Mouse (Mus musculus): Measurements from ENCODE around the gene Stfa3.
"Not testable (repeated sequence)": the region's sequence is repeated elsewhere in the genome, so short reads cannot be mapped to it uniquely, and the experiment has no call there.

Stfa3 gene

GRCm38 (mm10) chr16:36455342-36455802 is at the start of gene Stfa3:
Gene Stfa3, minus strand, starts transcription at chr16:36455392.
- DNase-seq = no peak

DNA sequence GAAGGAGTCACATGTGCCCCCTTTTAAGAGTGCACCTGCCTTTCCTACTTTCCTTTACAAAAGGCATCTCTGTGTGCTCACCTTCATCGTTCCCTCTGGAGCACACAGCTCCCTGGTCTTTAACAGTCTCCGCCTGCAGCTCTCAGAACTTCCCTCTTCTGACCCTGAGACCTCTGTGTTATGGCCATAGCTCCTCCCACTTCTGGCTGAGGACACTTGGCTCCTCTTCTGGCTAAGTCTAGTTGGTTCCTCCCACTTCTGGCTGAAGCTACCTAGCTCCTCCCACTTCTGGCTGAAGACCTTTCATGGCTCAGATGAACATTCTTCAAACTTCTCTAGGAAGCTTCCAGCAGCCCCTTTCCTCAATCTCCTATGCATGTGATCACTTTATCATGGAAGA is 47.1 kb upstream of the Stfa3 start:
- no peak for DNase-seq

DNA sequence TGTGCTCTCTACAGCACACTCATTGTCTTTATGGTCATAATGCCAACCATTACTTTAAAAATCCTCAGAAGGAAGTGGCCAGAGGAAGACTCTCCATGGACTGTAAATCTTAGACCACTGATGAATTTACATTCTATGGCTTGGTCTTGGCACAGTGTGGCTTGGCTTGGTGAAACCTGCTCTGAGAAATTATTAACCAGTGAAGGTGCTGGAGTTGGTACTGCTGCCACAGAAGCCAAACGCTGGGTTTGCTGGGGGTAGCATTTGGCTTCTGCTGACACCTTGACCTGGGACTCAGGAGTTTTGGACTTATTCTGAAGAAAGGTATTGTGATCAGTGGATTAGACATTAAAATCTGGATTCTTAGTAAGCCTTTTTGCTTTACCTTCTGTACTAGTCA is 37.2 kb upstream of the Stfa3 start:
- DNase-seq = no peak

- peak; percentile 4 for DNase-seq
These were observed 21.7 kb upstream of the Stfa3 start for GRCm38 (mm10) chr16:36476866-36477265.

GRCm38 (mm10) chr16:36475530-36475929 is 20.3 kb upstream of the Stfa3 start:
- DNase-seq = no peak

DNA sequence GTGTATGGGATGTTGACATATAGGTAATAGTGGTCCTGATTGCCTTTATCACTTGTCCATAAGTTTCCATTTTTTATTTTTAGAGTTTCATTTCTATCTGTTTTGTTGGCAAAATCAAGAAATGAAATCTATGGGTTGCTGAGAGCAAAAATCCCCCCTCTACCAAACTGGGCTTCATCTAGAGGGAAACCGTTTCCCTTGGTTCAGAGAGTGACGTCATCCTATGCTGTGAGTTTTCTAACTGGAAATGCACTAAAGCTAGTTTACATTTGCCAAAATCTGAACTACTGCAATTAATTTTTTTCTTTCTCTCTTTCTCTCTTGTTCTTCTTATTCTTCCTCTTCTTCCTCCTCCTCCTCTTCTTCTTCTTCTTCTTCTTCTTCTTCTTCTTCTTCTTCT is 19.7 kb upstream of the Stfa3 start:
- DNase-seq = no peak

DNA sequence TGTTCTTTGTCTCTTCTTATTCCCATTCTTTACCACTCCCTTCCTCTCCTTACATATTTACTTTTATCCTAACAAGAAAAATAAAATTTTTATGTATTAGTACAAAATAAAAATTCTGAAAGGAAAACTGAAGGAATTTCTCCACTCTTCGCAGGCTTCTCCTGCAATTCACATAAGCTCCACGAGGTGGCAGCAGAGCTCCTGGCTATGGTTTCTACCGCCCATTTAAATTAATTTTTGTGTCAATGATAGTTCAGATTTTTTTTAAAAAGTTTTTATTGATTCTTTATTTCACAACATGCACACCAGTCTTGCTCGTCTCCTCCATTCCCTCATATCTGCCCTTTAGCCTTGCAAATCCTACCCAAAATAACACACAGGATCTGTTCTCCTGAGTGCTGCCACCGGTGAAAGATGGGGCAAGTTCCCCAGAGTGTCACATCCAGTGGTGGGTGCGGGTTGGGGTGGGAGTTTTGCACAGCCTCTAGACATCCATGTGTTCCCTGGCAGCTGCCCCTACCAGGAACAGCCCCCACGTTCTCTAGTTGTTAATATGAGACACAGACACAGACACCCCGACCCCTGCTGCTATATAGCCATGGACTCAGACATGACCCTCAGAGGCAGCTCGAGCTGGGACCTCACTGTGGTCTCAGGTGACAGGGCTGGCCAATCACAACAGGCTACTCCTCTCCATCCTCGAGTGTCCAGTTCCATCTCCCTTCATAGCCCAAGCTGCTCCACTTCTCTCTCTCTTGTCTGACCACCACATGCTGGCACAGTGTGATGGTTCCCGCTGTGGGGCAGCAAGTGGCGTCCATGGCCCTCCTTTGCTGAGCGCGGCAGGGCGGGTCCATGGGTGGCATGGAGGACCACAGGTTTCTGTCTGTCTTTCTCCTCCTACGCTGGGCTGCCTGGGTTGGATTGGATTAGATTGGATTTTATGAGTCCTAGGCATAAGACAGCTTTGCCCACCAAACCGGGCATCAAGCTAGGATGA is 18.3 kb upstream of the Stfa3 start:
- DNase-seq = peak; percentile 58

- DNase-seq = no peak
These were observed 16.0 kb upstream of the Stfa3 start for GRCm38 (mm10) chr16:36471066-36471633.

DNA sequence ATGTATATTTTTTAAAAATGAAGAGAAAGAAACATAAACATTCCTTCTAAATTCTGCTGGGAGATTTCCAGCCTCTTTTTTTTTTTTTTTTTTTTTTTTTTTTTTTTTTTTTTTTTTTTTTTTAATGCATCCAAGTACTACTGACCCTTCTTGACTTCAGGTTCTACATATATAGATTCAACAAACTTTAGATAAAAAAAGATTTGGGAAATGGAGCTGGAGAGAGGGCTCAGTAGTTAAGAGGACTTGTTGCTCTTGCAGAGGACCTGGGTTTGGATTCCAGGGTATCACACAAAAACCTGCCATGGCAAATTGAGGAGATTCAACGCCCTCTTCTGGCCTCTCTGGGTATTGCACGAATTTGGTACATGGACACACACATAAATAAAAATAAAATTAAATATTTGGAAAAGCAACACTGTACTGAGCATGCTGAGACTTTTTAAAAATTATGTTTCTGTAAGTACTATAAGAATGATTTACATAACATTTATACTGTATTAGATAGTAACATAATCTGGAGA is 14.8 kb upstream of the Stfa3 start:
- no peak for DNase-seq

GRCm38 (mm10) chr16:36469367-36469766 is 14.2 kb upstream of the Stfa3 start:
- no peak for DNase-seq

DNA sequence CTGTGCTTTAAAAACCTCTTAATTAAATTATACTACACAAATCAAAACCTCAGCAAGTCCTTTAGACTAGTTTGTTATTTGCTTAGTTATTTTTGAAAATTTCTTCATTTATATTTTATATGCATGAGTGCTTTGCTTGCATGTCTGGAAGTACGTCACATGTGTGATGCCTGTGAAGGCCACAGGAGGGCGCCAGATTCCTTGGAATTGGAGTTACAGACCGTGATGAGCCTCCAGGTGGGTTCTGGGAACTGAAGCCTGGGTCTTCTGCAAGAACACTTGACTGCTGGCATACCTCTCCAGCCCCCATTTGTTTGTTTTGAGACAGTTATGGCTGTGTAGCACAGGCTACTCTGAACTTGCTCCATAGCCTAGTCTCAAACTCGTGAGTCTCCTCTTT is 13.7 kb upstream of the Stfa3 start:
- no peak for DNase-seq

- DNase-seq = no peak
These were observed 12.7 kb upstream of the Stfa3 start for GRCm38 (mm10) chr16:36467936-36468335.

DNA sequence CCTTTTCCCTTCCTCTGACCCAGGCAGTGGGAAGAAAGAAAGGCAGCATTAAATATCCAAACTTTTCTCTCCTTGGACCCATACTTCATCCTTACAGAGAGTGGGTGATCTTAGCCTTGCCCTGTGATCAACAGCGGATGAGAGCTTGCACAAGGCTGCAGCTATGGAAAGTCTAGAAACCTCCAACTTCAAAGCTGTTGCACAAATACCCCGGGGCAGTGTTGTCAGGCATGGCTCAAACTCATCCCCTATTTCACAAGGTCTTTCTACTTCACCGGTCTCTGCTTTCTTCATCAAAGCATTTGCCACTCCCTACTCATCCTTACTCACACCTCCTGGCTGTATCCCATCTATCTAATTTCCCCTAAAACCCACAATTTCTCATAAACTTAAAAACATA is 10.2 kb upstream of the Stfa3 start:
- DNase-seq = no peak

DNA sequence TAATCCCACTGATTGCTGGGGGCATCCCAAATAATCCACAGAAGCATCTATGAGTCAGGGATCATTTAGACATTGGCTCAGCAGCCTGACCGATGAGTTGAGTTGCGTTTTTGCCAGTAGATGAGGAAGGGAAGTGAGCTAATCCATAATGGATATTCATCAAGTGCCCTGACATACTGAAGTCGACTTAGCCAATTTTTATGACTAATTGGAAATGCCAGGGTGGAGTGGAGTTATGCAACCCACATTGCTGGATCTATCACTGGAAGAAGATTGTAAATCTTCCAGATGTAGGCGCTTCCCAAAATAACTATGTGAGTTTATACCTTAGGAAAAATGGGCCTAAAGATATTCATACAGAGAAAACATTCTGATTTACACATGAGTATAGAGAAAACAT is 8.9 kb upstream of the Stfa3 start:
- no peak for DNase-seq

- DNase-seq = no peak
These were observed 5.2 kb upstream of the Stfa3 start for GRCm38 (mm10) chr16:36460426-36460825.

DNA sequence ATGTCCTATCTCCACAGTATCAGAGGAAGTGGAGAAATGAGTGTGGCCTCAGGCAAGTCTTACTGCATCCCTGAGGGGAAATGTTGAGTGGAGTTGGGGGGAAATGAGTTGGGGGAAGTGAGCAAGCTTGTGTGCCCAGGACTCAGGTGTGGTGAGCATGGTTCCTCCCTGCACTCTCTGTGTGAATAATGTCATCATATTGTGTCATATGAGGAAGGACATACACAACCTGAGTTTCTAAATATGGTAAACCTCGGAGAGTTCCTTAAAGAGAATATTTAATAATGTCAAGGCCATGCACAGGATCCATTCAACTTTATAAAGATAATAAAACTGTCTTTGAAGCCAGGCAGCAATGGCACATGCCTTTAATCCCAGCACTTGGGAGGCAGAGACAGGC is 34.2 kb downstream of the Stfa3 start:
- not testable (repeated sequence) for DNase-seq

DNA sequence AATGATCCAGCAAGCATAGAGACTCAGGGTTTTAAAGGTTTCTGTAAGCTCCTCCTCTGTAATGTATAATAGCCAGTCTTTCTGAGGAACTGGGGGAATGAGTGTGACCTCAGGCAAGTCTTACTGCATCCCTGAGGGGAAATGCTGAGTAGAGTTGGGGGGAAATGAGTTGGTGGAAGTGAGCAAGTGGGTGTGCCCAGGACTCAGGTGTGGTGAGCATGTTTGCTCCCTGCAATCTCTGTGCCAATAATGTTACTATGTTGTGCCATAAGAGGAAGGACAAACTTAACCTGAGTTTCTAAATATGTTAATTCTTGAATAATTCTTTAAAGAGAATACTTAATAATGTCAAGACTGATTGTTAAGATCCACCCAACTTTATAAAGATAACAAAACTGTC is 46.8 kb downstream of the Stfa3 start, which contains the start of gene Stfa2:
Gene Stfa2 (minus strand): TSS at position 101 of the 400 bp plus-strand sequence.
- no peak for DNase-seq

Data from lung, postnatal 14 days (tissue).